Mouse (Mus musculus): ENCODE results near the gene Slc5a11.

Slc5a11 gene

GRCm38 (mm10) chr7:123215138-123215537 is 558 bp downstream of the Slc5a11 start:
- DNase-seq = no peak

- DNase-seq = no peak
These were observed 3.1 kb downstream of the Slc5a11 start for GRCm38 (mm10) chr7:123217448-123218354.

GRCm38 (mm10) chr7:123218620-123219019 is 4.0 kb downstream of the Slc5a11 start:
- no peak for DNase-seq

GRCm38 (mm10) chr7:123219781-123220632 is 5.4 kb downstream of the Slc5a11 start:
- no peak for DNase-seq

- no peak for DNase-seq
These were observed 6.0 kb downstream of the Slc5a11 start for GRCm38 (mm10) chr7:123220633-123220942.

GRCm38 (mm10) chr7:123224076-123224475 is 9.5 kb downstream of the Slc5a11 start:
- DNase-seq = no peak

- DNase-seq = no peak
These were observed 10.6 kb downstream of the Slc5a11 start for GRCm38 (mm10) chr7:123225159-123225558.

- DNase-seq = peak; percentile 21
These were observed 20.9 kb downstream of the Slc5a11 start for GRCm38 (mm10) chr7:123235449-123235848.

- no peak for DNase-seq
These were observed 24.0 kb downstream of the Slc5a11 start for GRCm38 (mm10) chr7:123238621-123239020.

GRCm38 (mm10) chr7:123240064-123240463 is 25.5 kb downstream of the Slc5a11 start:
- no peak for DNase-seq

GRCm38 (mm10) chr7:123242241-123242640 is 27.7 kb downstream of the Slc5a11 start:
- DNase-seq = no peak

GRCm38 (mm10) chr7:123244833-123245232 is 30.3 kb downstream of the Slc5a11 start:
- no peak for DNase-seq

- DNase-seq = no peak
These were observed 32.0 kb downstream of the Slc5a11 start for GRCm38 (mm10) chr7:123246504-123247084.

- DNase-seq = no peak
These were observed 33.6 kb downstream of the Slc5a11 start for GRCm38 (mm10) chr7:123248166-123248565.

- DNase-seq = no peak
These were observed 36.8 kb downstream of the Slc5a11 start for GRCm38 (mm10) chr7:123251343-123251742.

GRCm38 (mm10) chr7:123253396-123253795 is 38.8 kb downstream of the Slc5a11 start:
- no peak for DNase-seq

GRCm38 (mm10) chr7:123254196-123254970 is 39.8 kb downstream of the Slc5a11 start:
- no peak for DNase-seq

GRCm38 (mm10) chr7:123258103-123258502 is 43.5 kb downstream of the Slc5a11 start:
- no peak for DNase-seq

GRCm38 (mm10) chr7:123273056-123273455 is 58.5 kb downstream of the Slc5a11 start:
- no peak for DNase-seq

GRCm38 (mm10) chr7:123276568-123276967 is 62.0 kb downstream of the Slc5a11 start:
- no peak for DNase-seq

- no peak for DNase-seq
These were observed 65.2 kb downstream of the Slc5a11 start for GRCm38 (mm10) chr7:123279797-123280196.

GRCm38 (mm10) chr7:123283826-123284225 is 69.2 kb downstream of the Slc5a11 start:
- DNase-seq = no peak

- no peak for DNase-seq
These were observed 71.3 kb downstream of the Slc5a11 start for GRCm38 (mm10) chr7:123285896-123286295.

Measured in thymus, postnatal 14 days (tissue).